Mouse (Mus musculus): ENCODE measurements around the gene 9530077C05Rik. TPM values are rescaled to one million over a fixed set of nuclear protein-coding genes. Genes with fewer than 3 reads are reported as not detected.

9530077C05Rik gene
- 0.13 and 0.25 TPM in 2 replicates for polyA plus RNA-seq (2012; ENCODE audit: low replicate concordance)

DNA sequence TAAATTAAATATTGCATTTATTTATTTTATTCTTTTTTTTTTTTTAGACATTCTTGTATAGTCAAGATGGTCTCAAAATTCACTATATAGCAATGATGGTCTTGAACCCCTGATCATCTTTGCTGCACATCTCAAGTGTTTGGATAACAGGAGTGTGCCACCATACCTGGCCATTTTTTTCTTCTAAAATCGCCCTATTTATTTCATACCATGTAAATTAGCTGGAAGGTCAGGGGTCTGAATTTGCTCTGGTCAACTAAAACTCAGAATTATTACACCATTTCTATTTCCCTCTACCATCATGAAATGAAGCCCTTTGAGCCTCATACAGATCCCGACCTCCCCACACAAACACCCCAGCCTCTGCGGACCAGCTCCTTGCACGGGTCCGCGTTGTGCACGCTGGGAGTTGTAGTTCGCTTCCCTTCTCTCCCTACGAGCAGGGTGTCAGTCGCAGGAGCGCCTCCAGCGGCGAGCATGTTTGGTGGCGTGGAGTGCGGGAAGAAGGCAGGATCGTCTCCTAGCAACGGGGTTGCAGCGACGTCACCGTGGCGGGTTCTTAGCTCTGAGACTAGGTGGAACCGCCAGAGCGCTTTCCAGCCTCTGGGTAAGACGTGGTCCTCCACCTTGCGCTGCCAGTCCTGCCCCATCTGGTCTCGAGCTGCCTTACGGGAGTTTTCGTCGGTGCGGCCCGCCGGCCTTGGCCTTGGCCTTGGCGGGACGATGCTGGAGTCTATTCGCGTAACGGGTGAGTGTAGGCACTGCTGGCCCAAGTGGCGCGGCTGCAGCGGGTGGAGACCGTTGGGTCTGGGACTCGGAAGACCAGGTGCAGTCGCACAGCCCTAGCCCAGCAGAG, at the start of gene 9530077C05Rik:
Gene 9530077C05Rik, plus strand, starts transcription at position 512 of the 856 bp plus-strand sequence.

DNA sequence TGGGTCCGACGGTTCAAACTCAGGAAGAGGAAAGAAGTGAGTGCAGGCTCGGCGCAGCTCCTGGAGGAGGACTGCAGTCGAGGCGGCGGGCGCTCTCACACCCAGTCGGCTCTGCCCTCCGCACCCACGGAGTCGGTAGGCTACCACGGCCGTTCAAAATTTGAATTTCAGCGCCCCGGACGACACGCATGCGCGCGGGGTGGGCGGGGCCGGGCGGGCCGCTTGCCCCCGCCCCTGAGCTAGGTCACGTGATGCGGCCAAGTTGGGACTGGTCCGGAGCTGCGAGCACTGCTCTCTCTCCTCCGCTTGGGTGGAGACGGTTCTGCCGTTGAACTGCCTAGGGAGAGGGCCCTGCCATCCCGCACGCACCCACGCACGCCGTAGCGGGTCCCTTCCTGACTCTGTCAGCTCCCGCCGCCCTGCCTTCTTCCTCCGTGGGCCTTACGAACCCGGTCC, 22.3 kb upstream of the 9530077C05Rik start, which contains the start of gene Anln:
Gene Anln, minus strand, starts transcription at position 168 of the 456 bp plus-strand sequence.

DNA sequence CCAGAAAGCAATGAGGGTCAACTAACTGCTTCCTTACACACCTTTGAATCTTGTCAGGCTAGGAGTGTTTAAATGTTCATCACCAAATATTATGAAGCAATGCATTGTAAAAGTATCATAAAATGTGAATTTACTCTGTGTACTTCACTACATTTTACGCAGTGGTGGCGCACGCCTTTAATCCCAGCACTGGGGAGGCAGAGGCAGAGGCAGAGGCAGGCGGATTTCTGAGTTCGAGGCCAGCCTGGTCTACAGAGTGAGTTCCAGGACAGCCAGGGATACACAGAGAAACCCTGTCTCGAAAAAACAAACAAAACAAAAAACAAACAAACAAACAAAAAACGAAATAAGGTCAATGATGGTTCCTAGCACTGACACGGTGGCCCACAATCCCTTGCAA, 42.7 kb downstream of the 9530077C05Rik start, which contains the start of gene Gm17545:
Gene Gm17545, plus strand, starts transcription at position 301 of the 400 bp plus-strand sequence.

DNA sequence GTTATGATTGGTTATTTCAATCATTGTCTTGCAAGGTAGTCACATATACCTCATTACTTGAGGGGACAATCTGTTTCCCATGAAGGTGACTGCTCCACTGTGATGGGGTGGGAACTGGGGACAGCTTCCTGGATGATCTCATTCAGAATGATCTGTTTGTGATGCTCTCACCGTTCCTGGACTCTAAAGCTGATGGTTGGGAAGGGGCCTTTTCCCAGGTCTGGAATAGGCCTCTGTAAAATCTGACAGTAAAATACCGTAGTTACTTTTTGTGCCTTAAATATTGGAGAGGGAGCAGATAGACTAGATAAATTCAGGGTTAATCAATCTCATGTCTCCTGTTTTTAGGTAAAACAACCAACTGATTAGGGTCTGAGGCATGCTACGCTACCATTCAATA, 58.3 kb downstream of the 9530077C05Rik start, which contains the start of gene Rp9:
Gene Rp9, minus strand, starts transcription at position 101 of the 400 bp plus-strand sequence.

DNA sequence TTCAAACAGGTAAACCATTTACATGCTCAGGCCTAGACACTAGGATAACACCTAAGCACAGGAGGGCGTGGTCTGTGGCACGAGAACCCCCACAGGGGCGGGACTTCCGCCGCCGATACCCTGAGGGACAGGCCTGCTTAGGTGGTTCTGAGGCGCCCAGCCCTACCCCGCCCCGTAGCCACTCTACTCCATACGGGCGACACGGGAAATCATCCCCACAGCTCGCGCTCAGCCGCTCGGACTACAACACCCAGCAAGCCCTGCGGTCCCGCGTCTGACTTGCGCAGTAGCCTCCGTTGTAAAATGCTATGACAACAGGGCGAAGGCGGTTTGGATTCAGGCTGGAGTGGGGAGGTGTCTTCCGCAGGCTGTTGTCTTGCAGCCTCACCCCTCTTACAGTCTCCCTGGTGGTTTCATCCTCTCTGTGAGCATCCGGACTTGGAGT, 64.1 kb downstream of the 9530077C05Rik start, which contains the start of gene Bbs9:
Gene Bbs9, plus strand, starts transcription at position 292 of the 445 bp plus-strand sequence.

Other genes with a start within 250 kb of the 9530077C05Rik start
- not detected in 2 replicates for gene Zfp872, start 223.4 kb upstream of the 9530077C05Rik start, polyA plus RNA-seq (2012; ENCODE audit: low replicate concordance)
- 8.2 and 8.9 TPM in 2 replicates for gene Zfp809, start 185.8 kb upstream of the 9530077C05Rik start, polyA plus RNA-seq (2012; ENCODE audit: low replicate concordance)
- 0.11 and 0.25 TPM in 2 replicates for gene Zfp599, start 151.6 kb upstream of the 9530077C05Rik start, polyA plus RNA-seq (2012; ENCODE audit: low replicate concordance)
- 6.7 and 7.2 TPM in 2 replicates for gene Zfp810, start 103.9 kb upstream of the 9530077C05Rik start, polyA plus RNA-seq (2012; ENCODE audit: low replicate concordance)
- gene Anln, start 22.3 kb upstream of the 9530077C05Rik start, polyA plus RNA-seq (2012; ENCODE audit: low replicate concordance), result 0.71 and 2.5 TPM in 2 replicates
- not detected in 2 replicates for gene Gm17545, start 42.8 kb downstream of the 9530077C05Rik start, polyA plus RNA-seq (2012; ENCODE audit: low replicate concordance)
- 72.4 and 79.7 TPM in 2 replicates for gene Rp9, start 58.2 kb downstream of the 9530077C05Rik start, polyA plus RNA-seq (2012; ENCODE audit: low replicate concordance)
- 1.7 and 5.3 TPM in 2 replicates for gene Bbs9, start 64.2 kb downstream of the 9530077C05Rik start, polyA plus RNA-seq (2012; ENCODE audit: low replicate concordance)

All from hematopoietic multipotent progenitor cell, adult 10-12 weeks (in vitro differentiated cells).